Mouse (Mus musculus) cerebellum, adult 18-20 months (tissue): ENCODE data around the gene Timm22.

Experiments
- DNase-seq, 2 experiments: peaks; one replicate each; pipeline ENCODE4 v3.0.0; 2021

Gene Timm22

DNA sequence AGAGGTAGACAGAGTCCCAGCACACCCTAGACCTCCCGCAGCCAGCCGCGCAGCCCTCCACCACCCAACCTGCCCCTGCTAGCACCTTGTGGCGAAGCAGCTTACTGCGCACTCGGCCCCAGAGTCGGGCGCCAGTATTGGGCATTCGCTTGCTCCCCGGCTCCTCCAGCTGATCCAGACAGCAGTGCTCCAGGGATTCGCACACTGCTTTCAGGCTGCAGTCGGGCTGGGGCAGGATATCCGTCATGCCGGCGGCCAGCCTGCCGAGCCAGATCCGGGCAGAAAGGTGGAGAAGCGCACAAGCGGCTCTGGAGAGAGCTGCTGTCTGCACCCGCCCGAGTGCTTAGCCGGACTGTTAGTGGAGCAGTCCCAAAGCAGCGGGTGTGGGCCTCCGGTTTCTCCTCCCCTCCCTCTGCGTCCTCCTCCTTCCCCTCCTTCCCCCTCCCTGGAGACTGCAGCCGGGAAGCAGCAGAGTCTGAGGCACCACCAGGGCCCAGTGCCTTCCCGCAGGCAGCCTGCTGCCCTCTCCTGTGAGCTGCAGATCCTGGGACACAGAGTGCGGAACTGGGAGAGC, 30.2 kb downstream of the Timm22 start:
- peak; percentile 50 to 63 for DNase-seq

DNA sequence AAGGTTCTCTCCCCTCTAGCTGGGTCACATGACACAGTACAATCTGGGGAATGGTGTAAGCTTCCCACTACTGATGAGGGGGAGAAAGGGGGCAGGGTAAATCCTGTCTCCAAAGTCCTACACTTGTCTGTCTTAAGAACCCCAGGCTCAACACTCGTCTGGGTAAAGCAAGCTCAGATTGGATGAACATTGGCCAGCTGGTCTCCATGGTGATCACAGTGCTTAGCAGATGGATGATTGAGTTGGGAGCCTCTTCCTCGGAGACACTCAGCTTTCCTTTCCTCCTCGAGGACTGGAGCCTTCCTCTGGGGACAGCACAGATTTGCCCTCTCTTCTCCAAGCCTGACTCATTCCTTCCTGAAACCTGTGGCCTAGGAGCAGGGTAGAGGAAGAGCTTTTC, 32.9 kb downstream of the Timm22 start:
- DNase-seq: no peak

DNA sequence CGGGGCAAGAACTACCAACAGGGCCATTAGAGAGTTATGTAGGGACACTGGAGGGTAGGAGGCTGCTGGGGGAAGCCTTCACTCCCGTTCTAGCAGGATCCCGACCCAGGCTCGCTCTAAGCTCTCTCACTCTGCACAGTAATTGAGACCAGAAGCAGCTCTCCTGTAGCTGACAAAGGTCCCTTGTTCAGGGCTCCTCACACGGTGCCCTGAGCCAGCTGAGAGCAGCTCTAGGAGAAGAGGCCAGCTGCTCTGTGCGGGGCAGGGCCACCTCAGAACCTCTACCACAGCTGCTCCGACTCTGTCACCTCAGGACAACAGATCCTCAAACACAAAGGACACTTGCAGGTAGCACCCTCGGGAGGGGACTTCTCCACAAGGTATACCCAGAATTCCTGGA, 38.7 kb downstream of the Timm22 start:
- no peak for DNase-seq

DNA sequence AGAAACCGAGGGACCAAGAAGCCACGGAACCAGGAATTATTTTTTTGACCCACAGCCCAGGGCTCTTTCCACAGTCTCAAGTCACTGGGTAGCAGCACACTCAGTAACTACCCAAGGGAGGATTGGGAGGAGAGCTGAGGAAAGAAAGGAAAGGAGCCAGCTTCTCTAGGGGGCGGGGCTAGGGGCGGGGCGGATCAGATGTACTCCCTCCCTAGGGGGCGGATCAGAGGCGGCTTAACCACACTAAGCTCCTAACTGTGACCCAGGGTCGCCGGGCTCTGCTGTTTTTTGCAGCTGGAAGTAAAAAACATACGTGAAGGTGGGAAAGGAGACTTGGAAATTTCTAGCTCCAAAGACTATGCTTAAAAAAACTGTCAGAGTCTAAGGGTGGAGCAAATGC, 39.5 kb downstream of the Timm22 start:
- no peak for DNase-seq

DNA sequence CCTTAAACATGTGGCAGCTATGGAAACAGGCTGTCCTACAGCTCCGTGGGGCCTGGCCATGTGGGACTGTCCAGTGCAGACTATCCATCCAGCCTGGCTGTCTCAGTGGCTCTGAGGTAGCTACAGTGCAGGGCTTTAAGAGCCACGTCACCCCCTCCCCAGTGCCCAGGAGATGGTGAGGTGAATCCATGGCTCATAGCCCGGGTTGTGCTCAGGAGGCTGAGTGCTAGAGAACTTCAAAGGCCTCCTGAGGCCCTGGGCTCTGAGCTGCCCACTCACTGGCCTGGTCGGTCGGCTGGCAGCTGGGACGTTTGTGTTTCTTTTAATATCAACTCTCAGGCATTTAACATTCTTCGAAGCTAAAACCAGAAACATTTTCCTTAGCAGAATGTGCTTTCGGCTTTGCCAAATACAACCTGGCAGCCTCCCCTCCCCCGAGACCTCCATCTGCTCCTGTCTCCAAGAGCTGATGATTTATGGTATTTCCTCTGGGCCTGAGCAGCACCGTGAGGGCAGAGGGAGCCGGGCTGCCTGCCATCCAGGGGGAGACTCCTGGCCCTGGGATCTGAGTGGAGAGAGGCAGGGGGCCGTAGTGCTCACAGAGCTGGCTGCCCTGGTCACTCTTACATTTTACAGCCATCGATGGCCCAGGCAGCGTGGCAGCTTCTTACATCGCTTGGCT, 42.9 kb downstream of the Timm22 start:
- peak; percentile 70 to 75 for DNase-seq

DNA sequence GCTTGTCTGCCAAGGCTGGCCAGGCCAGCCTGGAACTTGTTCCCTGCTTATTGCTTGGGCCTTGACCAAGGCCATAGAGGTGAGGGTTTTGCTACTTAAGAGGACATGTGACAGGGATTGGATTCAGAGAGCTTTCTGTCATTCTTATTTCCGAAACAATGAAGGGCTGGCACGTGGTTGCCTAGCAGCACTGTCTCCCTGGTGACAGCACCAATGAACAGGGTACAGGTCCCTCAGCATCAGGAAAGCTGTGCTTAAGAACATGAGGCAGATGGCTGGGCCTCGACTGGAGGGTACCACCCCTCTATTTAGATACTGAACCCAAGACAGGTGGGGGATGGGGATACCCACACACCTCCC, 43.4 kb downstream of the Timm22 start:
- no peak for DNase-seq

DNA sequence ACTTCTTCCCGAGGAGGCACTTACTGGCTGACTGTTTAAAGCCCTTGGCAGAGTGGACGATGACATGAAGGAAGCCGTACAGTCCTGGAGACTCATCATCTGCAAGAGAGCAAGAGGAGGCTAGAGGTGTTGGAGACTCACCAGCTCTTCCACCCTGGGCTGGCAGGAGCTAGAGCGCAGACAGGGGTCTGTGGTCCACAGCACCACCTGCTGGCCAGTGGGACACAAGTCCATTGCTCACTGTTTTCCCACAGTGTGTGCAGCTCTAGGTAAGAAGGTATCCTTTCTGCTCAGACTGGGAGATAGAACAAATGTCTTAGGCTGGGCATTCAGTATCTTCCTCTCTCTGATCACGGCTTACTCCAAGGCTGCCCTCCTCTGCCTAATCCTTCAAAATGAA, 47.7 kb downstream of the Timm22 start:
- DNase-seq: peak; percentile 61 to 72

DNA sequence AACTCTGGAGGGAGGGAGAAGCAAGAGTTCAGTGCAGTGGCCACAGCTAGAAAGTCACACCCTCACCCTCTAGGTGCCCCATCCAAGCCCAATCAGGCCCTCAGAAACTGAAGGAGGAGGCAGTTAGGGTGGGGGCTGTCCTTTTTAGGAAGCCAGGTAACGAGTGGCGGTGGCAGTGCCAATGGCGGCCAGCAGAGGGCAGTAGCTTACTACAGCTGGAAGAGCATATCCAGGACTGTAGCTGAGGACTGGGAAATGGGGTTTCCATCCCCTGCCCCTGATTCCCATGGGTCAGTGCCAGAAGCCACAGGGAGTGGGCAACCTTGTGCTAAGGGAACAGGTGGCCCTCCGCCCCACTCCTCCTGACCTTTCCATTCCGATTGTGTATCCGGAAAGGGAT, 49.5 kb downstream of the Timm22 start:
- DNase-seq: peak; percentile 83 to 88

DNA sequence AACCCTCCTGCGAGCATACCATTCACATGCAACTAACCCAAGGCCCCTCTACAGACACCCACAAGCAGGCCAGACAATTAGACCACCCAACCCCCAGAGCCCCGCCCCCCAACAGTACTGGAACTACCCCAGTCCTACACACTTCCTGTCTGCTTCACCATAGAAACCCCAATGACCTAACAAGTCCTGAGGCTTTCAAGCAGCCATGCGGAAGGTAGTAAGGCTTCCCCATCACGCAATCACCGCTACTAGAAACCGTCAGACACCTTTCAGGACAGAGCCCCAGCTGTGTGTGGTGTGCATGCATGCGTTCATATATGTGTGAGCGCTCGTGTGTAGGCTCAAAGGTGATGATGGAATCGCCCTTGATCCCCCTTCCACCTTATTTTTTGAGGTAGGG, 50.1 kb downstream of the Timm22 start:
- no peak for DNase-seq

DNA sequence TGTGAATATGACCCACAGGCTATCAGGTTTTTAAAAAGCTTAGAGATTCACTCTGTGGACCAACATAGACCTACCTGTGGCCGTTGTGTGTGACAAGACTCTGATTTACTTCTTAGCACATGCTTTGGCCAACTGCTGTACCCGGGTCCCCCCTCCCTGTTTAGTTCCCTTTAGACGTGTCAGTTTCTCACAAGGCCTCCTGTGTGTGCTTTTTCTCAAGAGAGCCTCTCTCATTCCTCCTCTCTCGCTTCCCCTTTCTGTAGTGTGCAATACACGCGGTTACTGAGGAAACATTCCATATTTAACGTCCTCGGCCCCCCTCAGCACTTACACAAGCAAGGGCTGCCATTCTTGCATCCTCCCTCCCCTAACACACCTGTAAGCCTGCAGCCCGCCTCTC, 52.0 kb downstream of the Timm22 start:
- no peak for DNase-seq

DNA sequence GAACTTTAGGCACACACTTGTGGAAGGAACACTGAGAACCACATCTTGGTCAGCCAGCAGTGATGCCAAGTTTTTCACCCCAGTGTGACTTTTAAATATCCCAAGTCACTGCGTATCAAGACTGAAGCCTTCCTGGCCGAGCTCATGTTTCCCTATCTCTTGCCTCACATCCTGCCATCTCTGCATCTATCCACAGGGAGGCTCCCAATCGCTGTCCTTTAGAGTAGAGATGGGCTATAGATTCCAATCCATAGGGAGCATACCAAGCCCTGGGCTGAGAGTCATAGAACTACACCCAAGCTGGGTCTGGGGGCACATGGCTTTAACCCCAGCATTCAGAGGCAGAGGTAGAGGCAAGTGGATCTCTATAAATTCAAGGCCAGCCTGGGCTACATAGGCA, 52.7 kb downstream of the Timm22 start:
- no peak for DNase-seq

DNA sequence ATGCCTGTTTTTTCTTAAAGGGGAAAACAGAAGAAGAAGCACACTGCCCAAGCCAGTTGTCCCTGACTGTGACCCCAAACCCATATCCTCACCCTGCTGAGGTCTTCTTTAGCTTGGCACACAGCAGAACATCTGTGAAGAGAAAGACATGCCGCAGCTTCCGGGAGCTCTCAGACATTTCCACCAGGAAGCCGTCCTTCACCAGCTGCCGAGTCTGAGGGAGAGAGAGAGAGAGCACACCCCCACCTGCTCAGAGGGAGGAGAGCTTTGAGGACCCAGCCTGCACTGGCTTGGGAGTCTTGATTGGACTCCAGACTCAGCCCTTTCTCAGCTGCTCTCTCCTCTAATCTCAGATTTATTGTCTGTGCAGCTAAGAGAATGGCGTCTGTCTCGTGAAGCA, 54.4 kb downstream of the Timm22 start:
- no peak for DNase-seq

DNA sequence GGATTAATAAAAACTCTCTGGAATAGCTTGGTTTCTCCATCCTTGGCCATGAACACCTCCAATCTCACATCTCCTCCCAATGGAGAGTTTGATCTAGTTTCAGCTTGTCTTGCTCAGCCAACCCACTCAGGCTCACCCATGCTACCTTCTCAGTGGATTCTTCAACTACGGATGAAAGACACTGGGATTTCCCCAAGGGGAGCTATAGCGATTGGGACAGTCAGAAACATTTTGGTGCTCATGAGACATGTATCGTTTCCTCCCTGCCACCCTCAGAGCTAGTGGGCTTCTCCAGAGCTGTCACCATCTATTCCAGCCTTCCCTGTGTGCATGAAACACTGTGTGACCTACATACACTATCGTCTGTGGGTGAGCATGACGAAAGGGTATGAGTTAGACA, 54.9 kb downstream of the Timm22 start:
- no peak for DNase-seq

DNA sequence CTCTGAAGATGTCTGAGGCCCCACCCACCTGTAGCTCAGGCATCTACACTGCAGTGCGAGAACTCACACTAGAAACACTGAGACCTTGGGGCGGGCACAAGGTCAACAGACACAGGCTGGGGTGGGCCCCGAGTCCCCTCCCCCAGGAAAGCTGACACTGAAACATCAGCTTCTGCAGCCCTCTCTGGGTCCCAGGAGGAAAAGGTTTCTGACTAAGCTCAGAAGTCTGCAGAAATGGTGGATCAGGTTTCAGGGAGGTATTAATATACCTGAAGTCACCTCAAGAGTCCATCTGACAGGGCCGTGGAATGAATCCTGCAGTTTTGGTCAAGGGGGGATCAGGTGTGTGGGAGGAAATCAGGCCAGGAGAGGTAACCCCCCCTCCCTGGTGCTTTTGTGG, 59.1 kb downstream of the Timm22 start:
- no peak for DNase-seq
